Mouse (Mus musculus): ENCODE data around the gene Bbs12.

DNA sequence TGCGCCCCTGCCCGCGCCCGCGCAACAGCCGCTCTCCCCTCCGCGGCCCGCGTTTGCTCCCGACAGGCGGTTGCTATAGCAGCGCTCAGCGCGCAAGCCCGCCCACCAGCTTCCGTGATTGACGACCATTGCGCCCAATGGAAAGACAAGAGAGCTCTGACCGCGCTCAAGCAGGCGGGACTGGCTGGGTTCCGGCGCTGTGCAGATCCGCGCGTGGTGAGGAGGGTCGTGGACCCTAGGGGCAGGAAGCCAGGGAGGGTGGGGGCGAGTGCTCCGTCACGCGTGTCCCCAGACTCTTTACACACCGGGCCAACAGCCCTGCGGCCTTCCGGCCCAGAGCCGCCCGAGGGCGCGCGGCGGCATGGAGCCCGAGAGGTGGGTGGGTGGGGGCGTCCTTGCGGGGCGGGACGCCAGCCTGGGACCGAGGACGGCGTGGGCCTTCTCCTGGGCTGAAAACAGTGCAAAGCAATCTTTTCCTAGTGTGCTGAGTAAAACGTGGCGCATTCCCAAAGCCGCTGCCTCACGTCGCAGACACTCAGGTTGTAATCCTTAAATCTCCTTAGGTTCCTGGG is at the start of gene Bbs12, which contains the start of gene Cetn4:
- TF ChIP-seq CTCF (IDR thresholded peaks at IDR 0.05; ENCODE audit: low read depth) (no peak), EP300 (IDR thresholded peaks at IDR 0.05; ENCODE audit: low read depth) (no peak)

Measured in liver, postnatal 0 days (tissue).